Mouse (Mus musculus) heart, postnatal 0 days (tissue): ENCODE results near the gene Kctd14. TPM values are rescaled to one million over a fixed set of nuclear protein-coding genes. Genes with fewer than 3 reads are reported as not detected.

ENCODE experiments used
- ATAC-seq: fragments of 200-750 bp; cut with Nextera tagmentation; 2 replicates; pipeline ENCODE4 v1.8.0; 2017; ENCODE audit warnings: low read depth, moderate number of reproducible peaks, moderate library complexity; ENCODE audit not compliant: insufficient read depth
- DNase-seq: peaks from one replicate; pipeline ENCODE4 v3.0.0-alpha.2; 2016; ENCODE audit warnings: low spot score
- H3K27ac ChIP-seq: fragments of 300-500 bp; sonication (generic); 2 replicates; pipeline ENCODE4 v1.5.1; 2014; ENCODE audit warnings: low read depth, mild to moderate bottlenecking
- H3K27me3 ChIP-seq: fragments of 300-500 bp; sonication (generic); 2 replicates; pipeline ENCODE4 v1.6.1; 2014; ENCODE audit warnings: low read length, mixed read lengths; ENCODE audit not compliant: control insufficient read depth, insufficient read depth
- H3K36me3 ChIP-seq: fragments of 300-500 bp; sonication (generic); replicated peaks from 2 replicates; pipeline ENCODE4 v1.6.1; 2014; ENCODE audit warnings: low read length, mixed read lengths; ENCODE audit not compliant: control insufficient read depth, insufficient read depth
- H3K4me1 ChIP-seq: fragments of 300-500 bp; sonication (generic); 2 replicates; pipeline ENCODE4 v1.6.1; 2014; ENCODE audit warnings: antibody characterized with exemption; ENCODE audit not compliant: control insufficient read depth, insufficient read depth
- H3K4me2 ChIP-seq: fragments of 300-500 bp; sonication (generic); 2 replicates; pipeline ENCODE4 v1.6.1; 2014; ENCODE audit warnings: low read depth, mild to moderate bottlenecking, low read length, moderate library complexity
- H3K4me3 ChIP-seq: fragments of 300-500 bp; sonication (generic); 2 replicates; pipeline ENCODE4 v1.5.1; 2014; ENCODE audit warnings: low read depth, low read length
- H3K9ac ChIP-seq: fragments of 300-500 bp; sonication (generic); replicated peaks from 2 replicates; pipeline ENCODE4 v1.6.1; 2014; ENCODE audit warnings: low read depth, low read length, mixed read lengths
- H3K9me3 ChIP-seq: fragments of 300-500 bp; sonication (generic); replicated peaks from 2 replicates; pipeline ENCODE4 v1.6.1; 2016; ENCODE audit warnings: low read length; ENCODE audit not compliant: control insufficient read depth
- CTCF ChIP-seq: IDR thresholded peaks from 2 replicates; pipeline ENCODE4 v1.5.1; 2016; ENCODE audit warnings: antibody characterized with exemption, control low read depth, low read depth
- EP300 ChIP-seq: IDR thresholded peaks from 2 replicates; pipeline ENCODE4 v1.6.1; 2016; ENCODE audit warnings: antibody characterized with exemption, low read depth
- WGBS: fragments of 180-500 bp; shearing (Covaris S2); extraction: QIAGEN DNeasy Blood & Tissue Kit; methylation state at CpG from one replicate; pipeline ENCODE4 v1.1.7; 2014; 5-methylcytosine and 5-hydroxymethylcytosine counted together
- polyA plus RNA-seq: library from polyadenylated mRNA; unstranded; fragments of >200 nt; fragmentation: Nextera tagmentation; extraction: Ambion mirVana; gene quantifications from 2 replicates; pipeline ENCODE4 v1.2.1, GENCODE M21; 2015
- total RNA-seq: library from RNA; depleted of rRNA; stranded (reverse); fragments of >200 nt; gene quantifications from 2 replicates; pipeline ENCODE4 v1.2.3, GENCODE M21; 2014; ENCODE audit warnings: low replicate concordance; rRNA removed

The Kctd14 gene
- total and polyA plus RNA-seq, 2 experiments from 2014 or later, result 0.34 TPM; not detected in 1

DNA sequence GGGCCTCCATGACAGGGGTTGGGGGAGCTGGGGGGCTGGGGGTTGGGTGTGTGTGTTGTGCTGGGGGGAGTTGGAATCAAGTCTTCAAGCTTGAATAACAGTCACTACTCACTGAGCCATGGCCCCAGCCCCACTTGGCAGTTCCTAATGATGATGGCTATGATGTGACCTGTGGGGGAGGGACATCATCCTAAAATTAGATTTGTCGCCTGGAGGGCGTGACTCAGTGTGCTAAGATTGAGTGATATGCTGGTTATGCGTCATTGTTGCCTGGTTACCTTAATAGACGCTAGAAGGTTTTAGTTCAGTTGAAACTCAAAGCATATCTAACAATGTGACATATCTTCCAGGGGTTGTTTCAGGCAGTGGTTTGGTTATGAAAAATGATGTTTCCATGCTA is 41.3 kb downstream of the Kctd14 start:
- ATAC-seq (peak; percentile 90), DNase-seq (peak; percentile 68)
- H3K4me1 ChIP-seq, result 0 out of 2 replicates have a peak, but pooled peaks cover 5% of the 10 kb centered on the region
- H3K4me2 ChIP-seq, result no peak overlapping the region
- H3K27me3 ChIP-seq, result no peaks in the 10 kb centered on the region
- H3K36me3 ChIP-seq, result peaks cover 33% of the 10 kb centered on the region
- WGBS, result 51% methylated on average over 4 of the region's 4 CpGs
- TF ChIP-seq EP300, result no peak
- TF ChIP-seq CTCF, result no peak
- no peaks in the 10 kb centered on the region for H3K9me3 ChIP-seq
- peak overlapping the region; percentile 48 for H3K27ac ChIP-seq
- H3K4me3 ChIP-seq, result no peak overlapping the region
- H3K9ac ChIP-seq, result no peak overlapping the region

DNA sequence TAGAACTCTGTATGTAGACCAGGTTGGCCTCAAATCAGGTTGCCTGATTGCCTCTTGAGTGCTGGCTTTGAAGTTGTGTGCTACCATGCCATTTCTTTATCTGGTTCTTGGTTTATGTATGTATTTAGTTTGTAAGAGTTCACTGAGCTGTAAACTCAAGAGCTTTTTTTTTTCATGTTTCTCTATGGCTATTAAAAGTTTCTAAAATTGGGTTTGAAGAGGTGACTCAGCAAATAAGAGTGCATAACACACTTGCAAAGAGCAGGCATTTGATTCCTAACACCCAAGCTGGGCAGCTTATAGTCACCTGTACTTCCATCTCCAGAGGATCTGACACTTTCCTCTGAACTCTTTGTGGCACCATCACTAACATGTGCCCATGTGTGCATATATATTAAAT is 43.9 kb downstream of the Kctd14 start:
- Histone ChIP-seq H3K27ac (0 out of 2 replicates have a peak overlapping the region, but pooled peaks have one; percentile 11), H3K36me3 (peaks cover 15% of the 10 kb centered on the region), H3K4me1 (0 out of 2 replicates have a peak, but pooled peaks cover 5% of the 10 kb centered on the region), H3K9me3 (no peaks in the 10 kb centered on the region), H3K9ac (no peak overlapping the region), H3K4me3 (no peak overlapping the region), H3K4me2 (no peak overlapping the region), H3K27me3 (no peaks in the 10 kb centered on the region)
- DNase-seq (no peak), ATAC-seq (no peak)
- no peak for TF ChIP-seq EP300
- no peak for TF ChIP-seq CTCF

DNA sequence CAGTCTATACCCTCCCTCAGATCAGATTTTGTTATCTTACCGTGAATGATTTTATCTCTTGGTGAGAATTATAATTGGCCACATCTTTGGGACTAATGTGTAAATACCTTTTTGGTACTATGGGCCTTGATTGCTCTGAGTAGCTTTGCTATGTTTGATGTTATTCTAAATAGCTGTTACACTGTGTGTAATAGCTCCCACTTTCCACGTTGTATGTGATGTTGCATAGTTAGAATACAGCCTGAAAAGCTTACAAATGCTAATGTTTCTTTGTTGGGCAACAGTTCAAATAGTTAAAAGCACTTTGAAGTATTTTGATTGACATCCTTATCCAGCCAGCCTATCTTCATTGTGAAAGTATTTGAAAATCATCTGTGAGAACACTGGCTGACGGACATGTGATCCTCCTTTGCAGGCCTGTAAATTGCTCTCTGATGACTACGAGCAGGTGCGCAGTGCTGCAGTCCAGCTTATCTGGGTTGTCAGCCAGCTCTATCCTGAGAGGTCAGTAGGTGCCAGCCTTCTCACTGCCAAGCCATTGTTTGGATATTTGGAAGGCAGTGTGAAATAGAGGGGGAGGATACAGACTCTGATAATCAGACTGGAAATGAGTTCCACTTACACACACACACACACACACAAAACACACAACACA is 49.6 kb downstream of the Kctd14 start:
- Histone ChIP-seq H3K27ac (peak overlapping the region; percentile 28; the same call in 1 of the 2 replicates), H3K4me1 (0 out of 2 replicates have a peak, but pooled peaks cover 8% of the 10 kb centered on the region), H3K4me2 (no peak overlapping the region), H3K9ac (no peak overlapping the region), H3K27me3 (no peaks in the 10 kb centered on the region), H3K9me3 (no peaks in the 10 kb centered on the region), H3K4me3 (no peak overlapping the region), H3K36me3 (peaks cover 19% of the 10 kb centered on the region)
- peak; percentile 88 for ATAC-seq
- WGBS, result 29% methylated on average over 5 of the region's 5 CpGs
- no peak for TF ChIP-seq CTCF
- TF ChIP-seq EP300, result peak; percentile 67
- peak; percentile 40 for DNase-seq

Other genes with a start within 250 kb of the Kctd14 start
- 1.8 and 5.6 TPM in 2 replicates for gene Usp35, start 119.3 kb upstream of the Kctd14 start, total RNA-seq
- gene Usp35, start 119.3 kb upstream of the Kctd14 start, polyA plus RNA-seq, result 0.30 and 0.36 TPM in 2 replicates
- gene Kctd21, start 119.0 kb upstream of the Kctd14 start, total RNA-seq, result 0.97 and 3.4 TPM in 2 replicates
- gene Kctd21, start 119.0 kb upstream of the Kctd14 start, polyA plus RNA-seq, result 1.9 and 3.1 TPM in 2 replicates
- 9.9 and 20.1 TPM in 2 replicates for gene Alg8, start 79.7 kb upstream of the Kctd14 start, total RNA-seq
- gene Alg8, start 79.7 kb upstream of the Kctd14 start, polyA plus RNA-seq, result 11.3 and 12.9 TPM in 2 replicates
- 797 and 949 TPM in 2 replicates for gene Ndufc2, start 51.3 kb upstream of the Kctd14 start, total RNA-seq
- gene Ndufc2, start 51.3 kb upstream of the Kctd14 start, polyA plus RNA-seq, result 1,243 and 1,339 TPM in 2 replicates
- gene Thrsp, start 33.6 kb upstream of the Kctd14 start, total RNA-seq, result 1.0 and 1.9 TPM in 2 replicates
- gene Thrsp, start 33.6 kb upstream of the Kctd14 start, polyA plus RNA-seq, result 3.9 and 4.3 TPM in 2 replicates
- 29.8 and 35.4 TPM in 2 replicates for gene Ints4, start 29.6 kb downstream of the Kctd14 start, total RNA-seq
- gene Ints4, start 29.6 kb downstream of the Kctd14 start, polyA plus RNA-seq, result 28.1 and 28.2 TPM in 2 replicates
- gene Aamdc, start 128.2 kb downstream of the Kctd14 start, total RNA-seq, result 20.5 and 46.8 TPM in 2 replicates
- 78.1 and 80.2 TPM in 2 replicates for gene Aamdc, start 128.2 kb downstream of the Kctd14 start, polyA plus RNA-seq
- gene Rsf1, start 128.6 kb downstream of the Kctd14 start, total RNA-seq, result 7.6 and 14.6 TPM in 2 replicates
- 8.6 and 10.6 TPM in 2 replicates for gene Rsf1, start 128.6 kb downstream of the Kctd14 start, polyA plus RNA-seq
- 37.1 and 42.0 TPM in 2 replicates for gene Clns1a, start 245.3 kb downstream of the Kctd14 start, total RNA-seq
- 60.5 and 63.7 TPM in 2 replicates for gene Clns1a, start 245.3 kb downstream of the Kctd14 start, polyA plus RNA-seq